Mouse (Mus musculus): ENCODE data around the gene Pex7.

Pex7 gene

GRCm38 (mm10) chr10:19880437-19880836 is 27.1 kb downstream of the Pex7 start:
- no peak for DNase-seq (ENCODE audit: low spot score in 2 of 2)

- no peak for DNase-seq (ENCODE audit: low spot score in 2 of 2)
Measured at GRCm38 (mm10) chr10:19879161-19879560, 28.3 kb downstream of the Pex7 start.

GRCm38 (mm10) chr10:19877679-19878078 is 29.8 kb downstream of the Pex7 start:
- no peak for DNase-seq (ENCODE audit: low spot score in 2 of 2)

GRCm38 (mm10) chr10:19877257-19877656 is 30.2 kb downstream of the Pex7 start:
- no peak for DNase-seq (ENCODE audit: low spot score in 2 of 2)

- no peak for DNase-seq (ENCODE audit: low spot score in 2 of 2)
Measured at GRCm38 (mm10) chr10:19876669-19877068, 30.8 kb downstream of the Pex7 start.

GRCm38 (mm10) chr10:19875346-19875745 is 32.1 kb downstream of the Pex7 start:
- no peak for DNase-seq (ENCODE audit: low spot score in 2 of 2)

- no peak for DNase-seq (ENCODE audit: low spot score in 2 of 2)
Measured at GRCm38 (mm10) chr10:19855597-19856306, 51.7 kb downstream of the Pex7 start.

GRCm38 (mm10) chr10:19853609-19854008 is 53.9 kb downstream of the Pex7 start:
- no peak for DNase-seq (ENCODE audit: low spot score in 2 of 2)

GRCm38 (mm10) chr10:19852776-19853175 is 54.7 kb downstream of the Pex7 start:
- no peak for DNase-seq (ENCODE audit: low spot score in 2 of 2)

- no peak for DNase-seq (ENCODE audit: low spot score in 2 of 2)
Measured at GRCm38 (mm10) chr10:19850998-19851691, 56.3 kb downstream of the Pex7 start, which contains the start of gene Slc35d3. TSS of gene Slc35d3 (minus strand) at chr10:19851459.

- no peak for DNase-seq (ENCODE audit: low spot score in 2 of 2)
Measured at GRCm38 (mm10) chr10:19850544-19850997, 56.9 kb downstream of the Pex7 start.

- DNase-seq (ENCODE audit: low spot score in 2 of 2): no peak
Measured at GRCm38 (mm10) chr10:19849771-19850365, 57.6 kb downstream of the Pex7 start.

- no peak for DNase-seq (ENCODE audit: low spot score in 2 of 2)
Measured at GRCm38 (mm10) chr10:19848928-19849770, 58.3 kb downstream of the Pex7 start.

GRCm38 (mm10) chr10:19839836-19840235 is 67.7 kb downstream of the Pex7 start:
- no peak for DNase-seq (ENCODE audit: low spot score in 2 of 2)

- DNase-seq (ENCODE audit: low spot score in 2 of 2): no peak
Measured at GRCm38 (mm10) chr10:19835887-19836710, 71.4 kb downstream of the Pex7 start.

- DNase-seq (ENCODE audit: low spot score in 2 of 2): no peak
Measured at GRCm38 (mm10) chr10:19834222-19834621, 73.3 kb downstream of the Pex7 start.

GRCm38 (mm10) chr10:19831072-19831849 is 76.2 kb downstream of the Pex7 start:
- no peak for DNase-seq (ENCODE audit: low spot score in 2 of 2)

GRCm38 (mm10) chr10:19820986-19821385 is 86.5 kb downstream of the Pex7 start:
- no peak for DNase-seq (ENCODE audit: low spot score in 2 of 2)

- no peak for DNase-seq (ENCODE audit: low spot score in 2 of 2)
Measured at GRCm38 (mm10) chr10:19818723-19819355, 88.7 kb downstream of the Pex7 start.

- no peak for DNase-seq (ENCODE audit: low spot score in 2 of 2)
Measured at GRCm38 (mm10) chr10:19815371-19815770, 92.1 kb downstream of the Pex7 start.

Data from right cerebral cortex, postnatal 36 days (tissue).